Mouse (Mus musculus) liver, embryonic 14.5 days (tissue): ENCODE measurements around the gene Lyl1.

Experiments
- CTCF ChIP-seq: IDR thresholded peaks from 2 replicates; pipeline ENCODE4 v1.5.1; 2016; ENCODE audit warnings: antibody characterized with exemption, low read depth, control low read depth
- EP300 ChIP-seq: IDR thresholded peaks from 2 replicates; pipeline ENCODE4 v1.6.1; 2016; ENCODE audit warnings: antibody characterized with exemption, low read depth

- TF ChIP-seq CTCF (0 out of 2 replicates have a peak, but pooled peaks have one; percentile 1), EP300 (no peak)
These were observed 22.3 kb downstream of the Lyl1 start for GRCm38 (mm10) chr8:84723571-84723900.
